Mouse (Mus musculus): Measurements from ENCODE around the gene Spindoc.

GRCm38 (mm10) chr19:7304801-7305200 lies 78.0 kb downstream of the Spindoc start:
- TF ChIP-seq NELFE (IDR thresholded peaks at IDR 0.05; ENCODE audit: low read depth, low read length) (no peak), EP300 (IDR thresholded peaks at IDR 0.05; ENCODE audit: low read depth in 1 of 2, low read length in 2 of 2) (no peak), CTCF (IDR thresholded peaks at IDR 0.05 in 2 of 3, conservative IDR thresholded peaks at IDR 0.05 in 1 of 3; ENCODE audit: control insufficient read depth in 1 of 3, insufficient read depth in 1 of 3, low read depth in 2 of 3, low read length in 3 of 3, poor library complexity in 1 of 3, severe bottlenecking in 1 of 3) (no peak), POLR2A (IDR thresholded peaks at IDR 0.05; ENCODE audit: control insufficient read depth in 1 of 2, insufficient read depth in 1 of 2, low read depth in 1 of 2, low read length in 2 of 2, poor library complexity in 1 of 2) (no peak), POLR2AphosphoS5 (IDR thresholded peaks at IDR 0.05; ENCODE audit: borderline replicate concordance, low read depth, low read length) (no peak), MAX (IDR thresholded peaks at IDR 0.05; ENCODE audit: low read length) (no peak), CHD2 (IDR thresholded peaks at IDR 0.05; ENCODE audit: low read length) (no peak)
